Mouse (Mus musculus): ENCODE results near the gene Traip. TPM values are rescaled to one million over a fixed set of nuclear protein-coding genes. Genes with fewer than 3 reads are reported as not detected.
A peak's percentile ranks its signal among the peaks of the same experiment; 100 is the strongest.
"Not testable (repeated sequence)": the region's sequence is repeated elsewhere in the genome, so short reads cannot be mapped to it uniquely, and the experiment has no call there.

Gene Traip
- polyA plus RNA-seq, 1 experiment from 2014 or later: 41.7 TPM

GRCm38 (mm10) chr9:108002778-108003530 is 53.0 kb downstream of the Traip start:
- no peak for DNase-seq (ENCODE audit: low spot score)
- H3K4me3 ChIP-seq: peak overlapping the region; percentile 97
- H3K4me1 ChIP-seq: peaks cover 31% of the 10 kb centered on the region
- under 1% methylated on average over 50 of the region's 50 CpGs for WGBS
- H3K36me3 ChIP-seq: peaks cover 14% of the 10 kb centered on the region
- H3K9me3 ChIP-seq (replicated peaks): no peaks in the 10 kb centered on the region
- no peaks in the 10 kb centered on the region for H3K27me3 ChIP-seq (ENCODE audit: low read depth, poor library complexity, severe bottlenecking)
- peak overlapping the region; percentile 96 for H3K27ac ChIP-seq (replicated peaks)

- WGBS: 26% methylated on average over 8 of the region's 8 CpGs
- peak; percentile 25 for DNase-seq (ENCODE audit: low spot score)
- H3K27me3 ChIP-seq (ENCODE audit: low read depth, poor library complexity, severe bottlenecking): no peaks in the 10 kb centered on the region
These were observed 53.6 kb downstream of the Traip start for GRCm38 (mm10) chr9:108003531-108003890.

GRCm38 (mm10) chr9:108008041-108008440 is 58.1 kb downstream of the Traip start:
- H3K9me3 ChIP-seq (replicated peaks): no peaks in the 10 kb centered on the region
- H3K27ac ChIP-seq (replicated peaks): no peak overlapping the region
- peaks cover 44% of the 10 kb centered on the region for H3K36me3 ChIP-seq
- H3K27me3 ChIP-seq (ENCODE audit: low read depth, poor library complexity, severe bottlenecking): no peaks in the 10 kb centered on the region
- DNase-seq (ENCODE audit: low spot score): no peak
- H3K4me1 ChIP-seq: peaks cover 22% of the 10 kb centered on the region
- 88% methylated on average over 5 of the region's 5 CpGs for WGBS
- no peak overlapping the region for H3K4me3 ChIP-seq

More at GRCm38 (mm10) chr9:108003531-108003890, 53.6 kb downstream of the Traip start:
- peak overlapping the region; percentile 97 for H3K4me3 ChIP-seq
- H3K36me3 ChIP-seq: peaks cover 16% of the 10 kb centered on the region
- no peaks in the 10 kb centered on the region for H3K9me3 ChIP-seq (replicated peaks)
- H3K27ac ChIP-seq (replicated peaks): peak overlapping the region; percentile 96
- H3K4me1 ChIP-seq: peaks cover 31% of the 10 kb centered on the region

GRCm38 (mm10) chr9:108010385-108010784 is 60.4 kb downstream of the Traip start:
- Histone ChIP-seq H3K4me3 (no peak overlapping the region), H3K27ac (replicated peaks) (no peak overlapping the region), H3K9me3 (replicated peaks) (no peaks in the 10 kb centered on the region), H3K4me1 (0 out of 2 replicates have a peak, but pooled peaks cover under 1% of the 10 kb centered on the region), H3K36me3 (peaks cover 52% of the 10 kb centered on the region), H3K27me3 (ENCODE audit: low read depth, poor library complexity, severe bottlenecking) (no peaks in the 10 kb centered on the region)
- DNase-seq (ENCODE audit: low spot score): no peak

- H3K4me1 ChIP-seq; H3K4me3 ChIP-seq; H3K9me3 ChIP-seq (replicated peaks); DNase-seq (ENCODE audit: low spot score); H3K27me3 ChIP-seq (ENCODE audit: low read depth, poor library complexity, severe bottlenecking); H3K27ac ChIP-seq (replicated peaks): not testable (repeated sequence)
- peaks cover 62% of the 10 kb centered on the region for H3K36me3 ChIP-seq
- 97% methylated on average over 2 of the region's 2 CpGs for WGBS
These were observed 63.6 kb downstream of the Traip start for GRCm38 (mm10) chr9:108013577-108013976.

- no peak for DNase-seq (ENCODE audit: low spot score)
- Histone ChIP-seq H3K4me1 (no peaks in the 10 kb centered on the region), H3K4me3 (no peak overlapping the region), H3K27ac (replicated peaks) (no peak overlapping the region), H3K27me3 (ENCODE audit: low read depth, poor library complexity, severe bottlenecking) (no peaks in the 10 kb centered on the region), H3K36me3 (peaks cover 44% of the 10 kb centered on the region), H3K9me3 (replicated peaks) (no peaks in the 10 kb centered on the region)
- 85% methylated on average over 3 of the region's 3 CpGs for WGBS
These were observed 67.2 kb downstream of the Traip start for GRCm38 (mm10) chr9:108017127-108017526.

GRCm38 (mm10) chr9:108020741-108021140 is 70.8 kb downstream of the Traip start:
- Histone ChIP-seq H3K4me1 (no peaks in the 10 kb centered on the region), H3K27ac (replicated peaks) (no peak overlapping the region), H3K9me3 (replicated peaks) (no peaks in the 10 kb centered on the region), H3K4me3 (no peak overlapping the region), H3K27me3 (ENCODE audit: low read depth, poor library complexity, severe bottlenecking) (no peaks in the 10 kb centered on the region), H3K36me3 (peaks cover 36% of the 10 kb centered on the region)
- DNase-seq (ENCODE audit: low spot score): no peak
- WGBS: 96% methylated on average over 1 of the region's 1 CpGs

Other genes starting within 250 kb of the Traip start
- gene Sema3f, start 239.7 kb upstream of the Traip start, polyA plus RNA-seq (2016; fragmentation: Nextera tagmentation; extraction: Ambion mirVana): 14.9 and 17.2 TPM in 2 replicates
- gene Rbm5, start 179.1 kb upstream of the Traip start, polyA plus RNA-seq (2016; fragmentation: Nextera tagmentation; extraction: Ambion mirVana): 200 and 220 TPM in 2 replicates
- 101 and 115 TPM in 2 replicates for gene Rbm6, start 76.9 kb upstream of the Traip start, polyA plus RNA-seq (2016; fragmentation: Nextera tagmentation; extraction: Ambion mirVana)
- 11.6 and 15.3 TPM in 2 replicates for gene Mon1a, start 62.0 kb upstream of the Traip start, polyA plus RNA-seq (2016; fragmentation: Nextera tagmentation; extraction: Ambion mirVana)
- 0.78 and 0.79 TPM in 2 replicates for gene Mst1r, start 43.3 kb upstream of the Traip start, polyA plus RNA-seq (2016; fragmentation: Nextera tagmentation; extraction: Ambion mirVana)
- not detected in 2 replicates for gene Actl11, start 21.7 kb upstream of the Traip start, polyA plus RNA-seq (2016; fragmentation: Nextera tagmentation; extraction: Ambion mirVana)
- 20.9 and 23.0 TPM in 2 replicates for gene Camkv, start 14.5 kb upstream of the Traip start, polyA plus RNA-seq (2016; fragmentation: Nextera tagmentation; extraction: Ambion mirVana)
- gene Uba7, start 25.4 kb downstream of the Traip start, polyA plus RNA-seq (2016; fragmentation: Nextera tagmentation; extraction: Ambion mirVana): 6.5 and 8.1 TPM in 2 replicates
- gene Gm20661, start 32.9 kb downstream of the Traip start, polyA plus RNA-seq (2016; fragmentation: Nextera tagmentation; extraction: Ambion mirVana): 0.83 and 1.2 TPM in 2 replicates
- 29.7 and 32.1 TPM in 2 replicates for gene Inka1, start 35.7 kb downstream of the Traip start, polyA plus RNA-seq (2016; fragmentation: Nextera tagmentation; extraction: Ambion mirVana)
- gene Cdhr4, start 42.4 kb downstream of the Traip start, polyA plus RNA-seq (2016; fragmentation: Nextera tagmentation; extraction: Ambion mirVana): 2.2 and 3.2 TPM in 2 replicates
- gene Gm20662, start 46.2 kb downstream of the Traip start, polyA plus RNA-seq (2016; fragmentation: Nextera tagmentation; extraction: Ambion mirVana): 0.07 TPM in 1 of 2 replicates, not detected in the other
- gene Ip6k1, start 52.4 kb downstream of the Traip start, polyA plus RNA-seq (2016; fragmentation: Nextera tagmentation; extraction: Ambion mirVana): 53.8 and 64.0 TPM in 2 replicates
- gene Gmppb, start 99.1 kb downstream of the Traip start, polyA plus RNA-seq (2016; fragmentation: Nextera tagmentation; extraction: Ambion mirVana): 26.0 and 26.2 TPM in 2 replicates
- gene Amigo3, start 103.0 kb downstream of the Traip start, polyA plus RNA-seq (2016; fragmentation: Nextera tagmentation; extraction: Ambion mirVana): 2.6 and 3.8 TPM in 2 replicates
- gene Mst1, start 130.3 kb downstream of the Traip start, polyA plus RNA-seq (2016; fragmentation: Nextera tagmentation; extraction: Ambion mirVana): 0.78 and 0.87 TPM in 2 replicates
- 32.2 and 39.6 TPM in 2 replicates for gene Rnf123, start 133.2 kb downstream of the Traip start, polyA plus RNA-seq (2016; fragmentation: Nextera tagmentation; extraction: Ambion mirVana)
- 71.2 and 80.2 TPM in 2 replicates for gene Apeh, start 144.5 kb downstream of the Traip start, polyA plus RNA-seq (2016; fragmentation: Nextera tagmentation; extraction: Ambion mirVana)
- 1.1 and 1.7 TPM in 2 replicates for gene Bsn, start 240.2 kb downstream of the Traip start, polyA plus RNA-seq (2016; fragmentation: Nextera tagmentation; extraction: Ambion mirVana)